Mouse (Mus musculus) spleen, adult 18-20 months (tissue): ENCODE results near the gene Eaf1.
"Not testable (repeated sequence)": the region's sequence is repeated elsewhere in the genome, so short reads cannot be mapped to it uniquely, and the experiment has no call there.

Source experiments
- DNase-seq, 2 experiments: peaks; one replicate each; pipeline ENCODE4 v3.0.0; 2022; ENCODE audit warnings: mixed read lengths in 2 of 2

Gene Eaf1

DNA sequence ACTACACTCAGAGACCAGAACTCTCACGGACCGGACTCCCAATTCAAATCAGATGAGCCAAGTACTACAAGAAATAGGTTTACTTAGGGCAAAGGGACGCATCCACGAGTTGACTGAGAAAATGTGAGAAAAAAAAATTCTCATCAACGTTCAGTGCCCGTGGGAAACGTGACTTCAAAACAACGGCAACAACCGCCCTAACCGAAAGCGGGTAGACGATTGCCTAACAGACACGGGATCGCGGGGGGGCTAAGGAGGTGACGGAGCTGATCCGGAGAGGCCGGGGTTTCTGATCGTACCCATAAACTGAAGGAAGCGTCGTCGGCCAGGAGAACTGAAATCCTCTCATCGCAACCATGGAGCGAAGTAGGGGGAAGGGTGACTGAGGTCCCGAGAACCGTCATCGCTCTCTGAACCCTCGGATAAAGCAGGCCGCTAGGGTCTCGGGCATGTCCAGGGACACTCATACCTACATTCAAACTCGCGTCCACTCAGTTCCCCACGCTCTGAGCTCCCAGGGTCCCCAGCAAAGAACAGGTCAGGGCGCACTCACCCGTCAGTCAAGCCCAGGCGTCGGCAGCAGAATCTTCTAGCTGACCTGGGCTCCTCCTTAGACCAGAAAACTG lies at the start of gene Eaf1:
Eaf1 (plus strand) TSS at position 51 of the 626 bp plus-strand sequence.
- DNase-seq: peak in 1 of 2 experiments; percentile 31

DNA sequence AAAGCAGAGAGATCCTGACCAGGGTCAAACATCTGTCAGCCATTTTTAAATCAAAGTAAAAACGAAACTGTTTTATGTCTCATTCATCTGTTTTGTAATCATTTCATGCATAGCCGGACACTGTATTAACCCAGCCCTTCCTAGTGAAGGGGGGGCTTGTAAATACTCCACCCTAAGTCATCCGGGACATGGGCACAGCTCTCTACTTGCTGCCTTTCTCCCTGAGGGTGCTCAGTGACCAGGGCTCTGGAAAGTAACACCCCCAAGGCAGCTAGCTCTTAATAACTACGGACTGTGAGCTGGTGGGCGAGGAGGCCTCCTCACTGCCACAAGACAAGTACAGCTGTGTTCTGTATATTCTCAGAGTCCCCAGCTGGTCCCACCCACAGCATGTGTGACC lies 45.2 kb upstream of the Eaf1 start:
- no peak for DNase-seq

GRCm38 (mm10) chr14:31453946-31454345 lies 40.3 kb upstream of the Eaf1 start:
- not testable (repeated sequence) for DNase-seq

GRCm38 (mm10) chr14:31454849-31455566 lies 39.2 kb upstream of the Eaf1 start:
- no peak for DNase-seq

GRCm38 (mm10) chr14:31456064-31456721 lies 38.0 kb upstream of the Eaf1 start:
- DNase-seq: no peak

GRCm38 (mm10) chr14:31458006-31458405 lies 36.2 kb upstream of the Eaf1 start:
- DNase-seq: no peak

DNA sequence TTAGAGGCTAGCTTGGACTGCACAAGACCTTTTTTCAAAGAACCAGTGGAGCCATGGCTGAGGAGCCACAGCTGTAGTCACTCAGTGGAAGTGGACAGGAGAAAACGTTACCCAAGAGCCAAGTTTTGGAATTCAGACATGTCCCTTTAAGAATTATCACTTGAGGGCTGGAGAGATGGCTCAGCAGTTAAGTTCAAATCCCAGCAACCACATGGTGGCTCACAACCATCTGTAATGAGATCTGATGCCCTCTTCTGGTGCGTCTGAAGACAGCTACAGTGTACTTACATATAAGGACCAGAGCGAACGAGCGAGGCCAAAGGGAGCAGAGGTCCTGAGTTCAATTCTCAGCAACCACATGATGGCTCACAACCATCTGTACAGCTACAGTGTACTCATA lies 32.0 kb upstream of the Eaf1 start:
- DNase-seq: peak in 1 of 2 experiments; percentile 10

DNA sequence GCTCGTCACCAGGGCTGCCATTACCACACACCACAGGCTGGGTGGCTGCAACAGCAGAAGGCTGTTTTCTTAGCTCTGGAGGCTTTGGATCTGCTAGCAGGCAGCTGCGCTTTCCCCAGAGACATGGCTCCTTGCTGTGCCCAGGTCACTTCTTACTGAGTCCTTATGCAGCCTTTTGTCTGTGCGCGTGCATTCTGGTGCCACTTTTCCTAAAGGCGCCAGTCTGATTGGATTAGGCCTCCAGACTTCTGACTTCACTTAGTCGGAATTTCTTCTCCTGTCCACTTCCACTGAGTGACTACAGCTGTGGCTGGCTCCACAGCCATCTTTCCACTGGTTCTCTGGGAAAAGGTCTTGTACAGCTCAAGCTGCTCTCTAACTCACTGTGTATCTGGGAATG lies 31.3 kb upstream of the Eaf1 start:
- no peak for DNase-seq

DNA sequence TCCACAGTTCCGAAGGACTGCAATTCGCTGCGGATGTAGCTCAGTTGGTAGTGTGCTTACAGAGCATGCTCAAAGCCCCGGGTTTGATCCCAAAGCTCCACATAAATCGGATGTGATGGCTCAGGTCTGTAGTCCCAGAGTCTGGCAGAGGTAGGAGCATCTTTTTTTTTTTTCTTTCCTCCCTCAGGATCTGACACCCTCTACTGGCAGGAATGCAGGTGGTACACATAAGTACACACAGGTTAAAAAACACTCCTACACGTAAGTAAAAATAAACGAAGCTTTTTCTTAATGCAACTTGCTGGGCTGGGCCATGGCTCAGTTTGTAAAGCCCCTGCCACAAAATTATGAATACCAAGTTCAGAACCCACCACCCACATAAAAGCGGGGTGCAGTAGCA lies 30.0 kb upstream of the Eaf1 start:
- no peak for DNase-seq

- DNase-seq: no peak
These were observed 24.5 kb upstream of the Eaf1 start for GRCm38 (mm10) chr14:31469711-31470110.

- peak in 1 of 2 experiments; percentile 55 for DNase-seq
These were observed 21.6 kb upstream of the Eaf1 start for GRCm38 (mm10) chr14:31472451-31473061.

GRCm38 (mm10) chr14:31473297-31473696 lies 20.9 kb upstream of the Eaf1 start:
- no peak for DNase-seq

- DNase-seq: no peak
These were observed 11.8 kb upstream of the Eaf1 start for GRCm38 (mm10) chr14:31482417-31482816.

DNA sequence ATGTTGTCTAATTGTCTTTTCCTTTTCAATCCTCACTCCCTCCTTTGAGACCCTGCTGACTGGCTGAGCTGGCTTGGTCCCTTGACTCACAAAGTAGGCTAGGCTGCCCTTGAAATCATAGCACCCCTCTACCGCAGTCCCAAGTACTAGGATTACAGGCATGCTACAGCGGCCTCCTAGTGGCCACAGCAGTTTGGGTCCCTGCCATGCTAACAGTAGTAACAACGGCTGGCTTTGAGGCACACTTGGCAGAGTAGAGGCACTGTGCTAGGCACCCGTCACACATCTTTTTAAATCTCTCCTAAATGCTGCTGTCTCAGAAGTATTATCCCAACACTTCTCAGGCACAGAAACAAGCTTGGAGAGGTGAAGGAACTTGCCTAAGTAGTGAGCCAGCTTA lies 7.7 kb upstream of the Eaf1 start:
- no peak for DNase-seq

DNA sequence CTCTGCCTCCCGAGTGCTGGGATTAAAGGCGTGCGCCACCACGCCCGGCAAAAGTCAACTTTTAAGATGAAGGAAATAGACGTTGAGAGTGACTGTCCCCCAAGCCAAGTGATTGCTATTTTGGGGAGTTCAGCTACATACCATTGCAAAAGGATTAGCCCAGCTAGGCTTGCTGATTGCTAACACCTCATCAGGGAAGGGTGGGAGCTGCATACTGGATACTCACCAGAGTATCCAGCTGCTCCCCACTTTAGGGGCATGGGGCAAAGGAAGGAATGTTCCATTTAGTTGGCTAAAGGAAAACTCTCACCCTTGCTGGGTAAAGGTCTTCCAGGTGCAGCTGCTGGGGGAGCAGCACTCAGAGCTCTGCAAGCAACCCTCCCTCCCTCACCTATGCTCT lies 6.1 kb upstream of the Eaf1 start:
- DNase-seq: no peak

DNA sequence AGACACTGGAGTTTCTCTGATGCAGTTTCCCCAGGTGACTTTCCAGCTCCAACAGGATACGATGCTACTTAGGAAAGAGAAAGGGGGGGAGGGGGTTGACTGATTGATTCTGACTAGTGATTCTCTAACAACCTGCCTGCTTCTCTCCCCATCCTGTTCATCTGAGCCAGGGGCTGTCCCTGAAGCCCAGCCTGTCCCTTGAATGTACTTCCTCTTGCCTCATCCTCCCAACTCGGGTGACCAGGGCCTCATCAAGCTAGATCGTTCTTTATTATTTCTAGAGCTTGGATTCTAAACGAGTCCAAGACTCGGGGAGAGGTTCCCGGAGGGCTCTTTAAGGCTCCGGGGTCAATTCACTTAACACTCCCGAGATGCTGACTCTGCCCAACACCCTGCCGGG lies 298 bp upstream of the Eaf1 start:
- no peak for DNase-seq

GRCm38 (mm10) chr14:31494975-31495455 lies 816 bp downstream of the Eaf1 start, which contains the start of gene Mettl6:
Gene Mettl6, minus strand, starts transcription at chr14:31495040.
- peak; percentile 77 to 84 for DNase-seq

DNA sequence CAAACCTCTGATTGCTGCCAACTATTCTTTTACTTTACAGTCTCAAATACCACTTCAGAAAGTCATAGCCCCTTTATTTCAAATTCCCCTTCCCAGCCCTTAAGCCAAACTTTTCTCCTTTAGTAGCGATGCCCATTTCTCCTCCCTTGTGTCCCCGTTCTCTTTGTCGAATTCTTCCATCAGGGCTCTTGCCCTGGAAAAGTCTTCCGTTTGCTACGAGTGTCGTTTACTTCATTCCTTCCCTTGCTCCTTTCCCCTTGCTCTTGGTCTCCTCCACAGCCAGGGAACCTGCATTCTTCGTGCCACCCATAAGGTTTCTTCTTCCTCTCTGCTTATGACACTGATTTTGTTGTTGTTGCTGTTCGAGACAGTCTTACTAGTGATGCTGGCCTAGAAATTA lies 1.3 kb downstream of the Eaf1 start:
- no peak for DNase-seq

DNA sequence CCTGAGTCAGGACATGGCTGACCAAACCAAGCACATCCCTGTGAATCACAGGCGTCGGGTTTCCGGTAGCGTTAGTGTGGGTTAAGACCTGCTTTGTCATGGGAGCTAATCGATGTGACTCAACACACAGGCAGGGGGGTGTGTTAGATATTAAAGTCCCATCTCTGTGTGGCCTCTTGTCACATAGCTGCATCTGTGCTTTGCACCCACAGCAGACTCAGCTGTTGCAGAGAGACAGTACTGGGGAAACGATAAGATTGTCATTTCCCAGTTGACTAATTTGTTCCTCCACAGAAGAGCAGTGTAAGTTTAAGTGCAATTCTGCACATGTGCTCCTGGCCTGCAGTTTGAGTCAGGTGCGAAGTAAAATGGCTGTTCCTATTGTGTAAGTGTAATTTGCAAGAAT lies 2.0 kb downstream of the Eaf1 start:
- DNase-seq: no peak

DNA sequence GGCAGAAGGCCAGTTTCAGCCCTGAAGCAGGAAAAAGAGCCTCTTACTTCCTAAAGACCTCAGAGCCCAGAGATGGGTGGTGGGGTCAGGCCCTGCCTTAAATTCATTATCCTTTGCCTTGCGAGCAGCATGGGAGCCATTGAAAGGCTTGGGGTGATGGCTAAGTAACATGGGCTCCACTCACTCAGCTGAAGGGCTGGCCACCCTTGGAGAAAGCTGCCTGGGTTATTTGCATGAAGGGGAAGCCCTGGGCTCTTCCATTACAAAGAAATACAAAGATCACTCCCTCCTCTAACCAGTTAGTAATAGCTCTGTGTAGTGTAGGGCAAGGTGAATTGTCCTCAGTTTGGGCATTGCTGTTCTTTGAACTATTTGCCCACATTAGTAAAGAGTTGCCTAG lies 5.3 kb downstream of the Eaf1 start:
- DNase-seq: no peak

- no peak for DNase-seq
These were observed 9.2 kb downstream of the Eaf1 start for GRCm38 (mm10) chr14:31503406-31503805.

GRCm38 (mm10) chr14:31506456-31506855 lies 12.3 kb downstream of the Eaf1 start:
- DNase-seq: no peak

DNA sequence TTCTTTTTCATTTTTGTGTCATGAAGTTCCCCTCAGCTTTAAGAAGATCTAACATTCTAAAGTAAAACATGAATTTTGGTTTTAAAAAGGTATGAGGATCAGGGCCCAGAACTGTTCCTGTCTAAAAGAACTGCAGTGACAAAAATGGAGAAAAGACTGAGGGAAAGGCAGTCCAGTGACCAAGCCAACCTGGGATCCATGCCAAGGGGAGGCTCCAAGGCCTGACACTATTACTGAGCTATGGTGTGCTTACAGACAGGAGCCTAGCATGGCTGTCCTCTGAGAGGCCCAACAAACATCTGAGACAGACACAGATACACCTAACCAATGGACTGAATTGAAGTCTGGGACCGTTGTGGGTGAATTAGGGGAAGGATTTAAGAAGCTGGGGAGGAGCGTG lies 15.7 kb downstream of the Eaf1 start:
- DNase-seq: no peak
